Mouse (Mus musculus) lung, embryonic 14.5 days (tissue): ENCODE data around the gene Wdr48. TPM values are rescaled to one million over a fixed set of nuclear protein-coding genes. Genes with fewer than 3 reads are reported as not detected.

Experiments
- ATAC-seq: fragments of 200-750 bp; cut with Nextera tagmentation; 2 replicates; pipeline ENCODE4 v1.8.0; 2017; ENCODE audit warnings: mild to moderate bottlenecking, moderate TSS enrichment, moderate library complexity; ENCODE audit not compliant: insufficient read depth
- DNase-seq: peaks from one replicate; pipeline ENCODE4 v3.0.0-alpha.2; 2015
- H3K27ac ChIP-seq: fragments of 300-500 bp; sonication (generic); 2 replicates; pipeline ENCODE4 v1.5.1; 2014; ENCODE audit warnings: low read depth, mild to moderate bottlenecking, moderate library complexity
- H3K27me3 ChIP-seq: fragments of 300-500 bp; sonication (generic); 2 replicates; pipeline ENCODE4 v1.6.1; 2014; ENCODE audit warnings: low read length, control low read depth; ENCODE audit not compliant: insufficient read depth
- H3K36me3 ChIP-seq: fragments of 300-500 bp; sonication (generic); 2 replicates; pipeline ENCODE4 v1.6.1; 2014; ENCODE audit warnings: control low read depth; ENCODE audit not compliant: insufficient read depth
- H3K4me1 ChIP-seq: fragments of 300-500 bp; sonication (generic); 2 replicates; pipeline ENCODE4 v1.6.1; 2014; ENCODE audit warnings: antibody characterized with exemption, control low read depth; ENCODE audit not compliant: insufficient read depth
- H3K4me2 ChIP-seq: fragments of 300-500 bp; sonication (generic); 2 replicates; pipeline ENCODE4 v1.6.1; 2014; ENCODE audit warnings: mild to moderate bottlenecking
- H3K4me3 ChIP-seq: fragments of 300-500 bp; sonication (generic); 2 replicates; pipeline ENCODE4 v1.5.1; 2014; ENCODE audit warnings: low read depth, low read length
- H3K9ac ChIP-seq: fragments of 300-500 bp; sonication (generic); 2 replicates; pipeline ENCODE4 v1.6.1; 2014
- H3K9me3 ChIP-seq: fragments of 300-500 bp; sonication (generic); 2 replicates; pipeline ENCODE4 v1.6.1; 2016; ENCODE audit warnings: low read depth, low read length, control low read depth
- CTCF ChIP-seq: IDR thresholded peaks from 2 replicates; pipeline ENCODE4 v1.5.1; 2016; ENCODE audit warnings: antibody characterized with exemption, low read depth
- WGBS: fragments of 180-500 bp; shearing (Covaris S2); extraction: QIAGEN DNeasy Blood & Tissue Kit; methylation state at CpG from one replicate; pipeline ENCODE4 v1.1.7; 2014; 5-methylcytosine and 5-hydroxymethylcytosine counted together
- polyA plus RNA-seq: library from polyadenylated mRNA; unstranded; fragments of >200 nt; fragmentation: Nextera tagmentation; extraction: Ambion mirVana; gene quantifications from 2 replicates; pipeline ENCODE4 v1.2.1, GENCODE M21; 2014

The Wdr48 gene
- polyA plus RNA-seq, 1 experiment from 2014 or later: 50.9 TPM

DNA sequence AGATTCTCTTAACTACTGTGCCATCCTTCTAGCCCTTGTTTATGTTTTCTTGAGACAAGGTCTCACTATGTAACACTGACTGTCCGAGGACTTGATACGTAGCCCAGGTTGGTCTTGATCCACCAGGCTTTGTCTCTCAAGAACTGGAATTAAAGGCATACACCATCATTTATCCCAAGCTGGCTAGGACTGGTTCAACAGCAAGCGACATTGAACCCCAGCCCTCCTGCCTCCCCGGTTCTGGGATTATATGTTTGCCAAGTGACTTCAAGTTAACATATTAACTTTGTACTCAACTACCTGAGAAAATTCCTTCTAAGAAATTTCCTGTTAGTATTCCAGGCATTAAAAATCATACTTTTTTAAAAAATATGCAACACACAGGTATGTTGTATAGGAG, 80.6 kb downstream of the Wdr48 start:
- peaks cover 42% of the 10 kb centered on the region for H3K4me1 ChIP-seq
- WGBS: 82% methylated on average over 4 of the region's 4 CpGs

More for the DNA sequence above, 80.6 kb downstream of the Wdr48 start:
- ATAC-seq: no peak
- H3K4me2 ChIP-seq: no peak overlapping the region
- no peaks in the 10 kb centered on the region for H3K27me3 ChIP-seq
- H3K9ac ChIP-seq: no peak overlapping the region
- H3K9me3 ChIP-seq: no peaks in the 10 kb centered on the region
- no peak overlapping the region for H3K27ac ChIP-seq
- H3K4me3 ChIP-seq: no peak overlapping the region
- TF ChIP-seq CTCF: no peak
- DNase-seq: no peak
- peaks cover 41% of the 10 kb centered on the region for H3K36me3 ChIP-seq

Other genes with a start within 250 kb of the Wdr48 start
- 0.05 TPM in 1 of 2 replicates, not detected in the other for gene Scn10a, start 175.6 kb upstream of the Wdr48 start, polyA plus RNA-seq
- gene Scn11a, start 69.4 kb upstream of the Wdr48 start, polyA plus RNA-seq: 0.04 TPM in 1 of 2 replicates, not detected in the other
- 30.0 and 30.8 TPM in 2 replicates for gene Gorasp1, start 42.7 kb downstream of the Wdr48 start, polyA plus RNA-seq
- 0.16 and 0.28 TPM in 2 replicates for gene Ttc21a, start 42.7 kb downstream of the Wdr48 start, polyA plus RNA-seq
- 2.2 and 2.7 TPM in 2 replicates for gene Csrnp1, start 89.8 kb downstream of the Wdr48 start, polyA plus RNA-seq
- 0.07 and 0.87 TPM in 2 replicates for gene Xirp1, start 128.7 kb downstream of the Wdr48 start, polyA plus RNA-seq
- 8.7 and 9.7 TPM in 2 replicates for gene Cx3cr1, start 175.0 kb downstream of the Wdr48 start, polyA plus RNA-seq
- gene Ccr8, start 197.2 kb downstream of the Wdr48 start, polyA plus RNA-seq: 0.16 TPM in 1 of 2 replicates, not detected in the other
- 26.9 and 31.4 TPM in 2 replicates for gene Slc25a38, start 215.5 kb downstream of the Wdr48 start, polyA plus RNA-seq
- 2,022 and 2,170 TPM in 2 replicates for gene Rpsa, start 232.8 kb downstream of the Wdr48 start, polyA plus RNA-seq